ENCODE assay signal across 8 mouse cellular contexts in genomic region chr10:40882333-40882732, GRCm38 (mm10). TPM values are rescaled to one million over a fixed set of nuclear protein-coding genes. Genes with fewer than 3 reads are reported as not detected.
DNase-seq lines count a peak whose midpoint lies in the region; ATAC-seq lines count a peak whose summit lies in the region.

No protein-coding gene starts in this region.

- H3K9me3 ChIP-seq in heart, embryonic 10.5 days, result no peaks in the 10 kb centered on the region
- no peaks in the 10 kb centered on the region for H3K9me3 ChIP-seq in hindbrain, embryonic 12.5 days (replicated peaks)

- peak overlapping the region; percentile 92 for H3K4me3 ChIP-seq in heart, embryonic 10.5 days
- H3K4me3 ChIP-seq in hindbrain, embryonic 12.5 days, result peak overlapping the region; percentile 91

- H3K4me2 ChIP-seq in hindbrain, embryonic 12.5 days (replicated peaks), result peak overlapping the region; percentile 57

- H3K36me3 ChIP-seq in heart, embryonic 10.5 days, result no peaks in the 10 kb centered on the region
- H3K36me3 ChIP-seq in hindbrain, embryonic 12.5 days, result no peaks in the 10 kb centered on the region

- H3K4me1 ChIP-seq in heart, embryonic 10.5 days, result peaks cover 32% of the 10 kb centered on the region
- peaks cover 12% of the 10 kb centered on the region for H3K4me1 ChIP-seq in hindbrain, embryonic 12.5 days

- no peak for DNase-seq in heart, embryonic 10.5 days (ENCODE audit: low spot score)
- DNase-seq in heart, postnatal 14 days, result no peak
- DNase-seq in adipocyte (ENCODE audit: low spot score), result peak; percentile 63
- no peak for DNase-seq in cerebellum, postnatal 25 days
- DNase-seq in left cerebral cortex, postnatal 4 days, result no peak
- DNase-seq in frontal cortex, adult 2 months (ENCODE audit: extremely low spot score in 1 of 2, low spot score in 1 of 2), result no peak

- H3K27ac ChIP-seq in heart, embryonic 10.5 days, result peak overlapping the region; percentile 99
- H3K27ac ChIP-seq in hindbrain, embryonic 12.5 days, result peak overlapping the region; percentile 60; the same call in 1 of the 2 replicates

- ATAC-seq in hindbrain, embryonic 12.5 days (ENCODE audit: low FRiP score), result no peak
- peak; percentile 32; the same call in 1 of the 2 replicates for ATAC-seq in megakaryocyte progenitor cell, adult 5-6 weeks (replicated peaks; ENCODE audit: poor library complexity)

- no peaks in the 10 kb centered on the region for H3K27me3 ChIP-seq in heart, embryonic 10.5 days (ENCODE audit: insufficient read depth, poor library complexity, severe bottlenecking)
- no peaks in the 10 kb centered on the region for H3K27me3 ChIP-seq in hindbrain, embryonic 12.5 days

- intact Hi-C loops in heart, postnatal 14 days (cut with DNase I), result loop anchor here (5.0 to 10.0 kb wide), 2 partner anchors 40 to 198 kb away; partner anchors contain the start of gene Mettl24
- intact Hi-C loops in left cerebral cortex, postnatal 4 days (cut with DNase I), result loop anchor here (5.0 kb wide), 1 partner anchor 230 kb away; no protein-coding TSS in a partner anchor

- peak overlapping the region; percentile 71 for H3K9ac ChIP-seq in hindbrain, embryonic 12.5 days

- WGBS in heart, embryonic 10.5 days, result 14% methylated on average over 9 of the region's 9 CpGs
- 19% methylated on average over 9 of the region's 9 CpGs for WGBS in hindbrain, embryonic 12.5 days

RNA-seq across cellular contexts. Expression of gene Cdc40, which starts 0.8 kb away (rescaled TPM):
- polyA plus RNA-seq in heart, embryonic 10.5 days (2016; fragmentation: Nextera tagmentation; extraction: Ambion mirVana), result 27.3 and 31.7 TPM in 2 replicates
- 10 to 100 TPM; 19.3 to 20.5 TPM for total RNA-seq in heart, postnatal 14 days (2021)
- 32.1 and 32.4 TPM in 2 replicates for polyA plus RNA-seq in hindbrain, embryonic 12.5 days (2016; fragmentation: Nextera tagmentation; extraction: Ambion mirVana)
- total RNA-seq in megakaryocyte progenitor cell, adult 5-6 weeks (2015), result 75.1 and 82.8 TPM in 2 replicates
- 28.3 and 37.4 TPM in 2 replicates for total RNA-seq in megakaryocyte progenitor cell, adult 5-6 weeks (2017)
- total RNA-seq in left cerebral cortex, postnatal 4 days (2021), result 10 to 100 TPM; 24.8 to 25.7 TPM
- 29.7 and 32.6 TPM in 2 replicates for polyA plus RNA-seq in frontal cortex, adult 2 months (2012; rRNA removed)

RNA-seq across cellular contexts. Expression of gene Wasf1, which starts 0.9 kb away (rescaled TPM):
- 22.7 and 31.9 TPM in 2 replicates for polyA plus RNA-seq in heart, embryonic 10.5 days (2016; fragmentation: Nextera tagmentation; extraction: Ambion mirVana)
- total RNA-seq in heart, postnatal 14 days (2021), result 1 to 10 TPM; 1.3 to 1.4 TPM
- polyA plus RNA-seq in hindbrain, embryonic 12.5 days (2016; fragmentation: Nextera tagmentation; extraction: Ambion mirVana), result 70.5 and 77.3 TPM in 2 replicates
- 0.07 TPM in 1 of 2 replicates, not detected in the other for total RNA-seq in megakaryocyte progenitor cell, adult 5-6 weeks (2015)
- total RNA-seq in megakaryocyte progenitor cell, adult 5-6 weeks (2017), result not detected in 2 replicates
- total RNA-seq in left cerebral cortex, postnatal 4 days (2021), result 100 to 1,000 TPM; 215 to 221 TPM
- polyA plus RNA-seq in frontal cortex, adult 2 months (2012; rRNA removed), result 134 and 155 TPM in 2 replicates

Comparison
In these comparisons a context has a peak if more than half of its experiments do, and no peak if none do; other contexts are left out.
1. RNA of gene Wasf1, which starts 0.9 kb away (total RNA-seq): 215 to 221 TPM in left cerebral cortex, postnatal 4 days; 1.3 to 1.4 TPM in heart, postnatal 14 days and 0.07 TPM in megakaryocyte progenitor cell, adult 5-6 weeks; every median in the first group is over 10 times any median in the second.